Mouse (Mus musculus): ENCODE measurements around the gene Olfr1257.
"Not testable (repeated sequence)": the region's sequence is repeated elsewhere in the genome, so short reads cannot be mapped to it uniquely, and the experiment has no call there.

Olfr1257 gene

GRCm38 (mm10) chr2:89878137-89878536 is at the start of gene Olfr1257:
Gene Olfr1257, plus strand, starts transcription at chr2:89878437.
- DNase-seq: no peak

- DNase-seq: no peak
Measured at GRCm38 (mm10) chr2:89841455-89841854, 36.8 kb upstream of the Olfr1257 start, which contains the start of gene Olfr1256. Gene Olfr1256, minus strand, starts transcription at chr2:89841555.

GRCm38 (mm10) chr2:89848105-89848504 is 30.1 kb upstream of the Olfr1257 start, which contains the start of gene Olfr48:
Gene Olfr48, minus strand, starts transcription at chr2:89848205.
- no peak for DNase-seq

GRCm38 (mm10) chr2:89849230-89849629 is 29.0 kb upstream of the Olfr1257 start:
- DNase-seq: no peak

- not testable (repeated sequence) for DNase-seq
Measured at GRCm38 (mm10) chr2:89912616-89913015, 34.4 kb downstream of the Olfr1257 start.

- no peak for DNase-seq
Measured at GRCm38 (mm10) chr2:89927009-89927408, 48.8 kb downstream of the Olfr1257 start, which contains the start of gene Olfr1258. Gene Olfr1258, plus strand, starts transcription at chr2:89927309.
